Mouse (Mus musculus) cortical plate, adult 2 months (tissue): ENCODE results near the gene Enpp5. TPM values are rescaled to one million over a fixed set of nuclear protein-coding genes. Genes with fewer than 3 reads are reported as not detected.
A peak's percentile ranks its signal among the peaks of the same experiment; 100 is the strongest.

Source experiments
- H3K27ac ChIP-seq: fragments of 200-500 bp; 2 replicates; pipeline ENCODE4 v1.5.1; 2012; ENCODE audit warnings: low read length, control low read depth, inconsistent platforms; ENCODE audit not compliant: insufficient read depth
- H3K4me1 ChIP-seq: fragments of 200-500 bp; 2 replicates; pipeline ENCODE4 v1.6.1; 2011; ENCODE audit warnings: low read length; ENCODE audit not compliant: control insufficient read depth, insufficient read depth
- H3K4me3 ChIP-seq: fragments of 200-500 bp; 2 replicates; pipeline ENCODE4 v1.5.1; 2011; ENCODE audit warnings: mild to moderate bottlenecking, low read length, control low read depth; ENCODE audit not compliant: insufficient read depth
- CTCF ChIP-seq: fragments of 200-500 bp; IDR thresholded peaks from 2 replicates; pipeline ENCODE4 v1.5.1; 2011; ENCODE audit warnings: mild to moderate bottlenecking, control low read depth, low read length; ENCODE audit not compliant: insufficient read depth; ENCODE audit errors: extremely low read depth
- POLR2A ChIP-seq: fragments of 200-500 bp; IDR thresholded peaks from 2 replicates; pipeline ENCODE4 v1.6.1; 2011; ENCODE audit warnings: mild to moderate bottlenecking, low read length, control low read depth; ENCODE audit not compliant: insufficient read depth; ENCODE audit errors: extremely low read depth
- polyA plus RNA-seq: library from polyadenylated mRNA; depleted of rRNA; stranded (reverse); fragments of >200 nt; gene quantifications from 2 replicates; pipeline ENCODE4 v1.2.3, GENCODE M21; 2012

Enpp5 gene
- polyA plus RNA-seq, 1 experiment = 216 TPM

DNA sequence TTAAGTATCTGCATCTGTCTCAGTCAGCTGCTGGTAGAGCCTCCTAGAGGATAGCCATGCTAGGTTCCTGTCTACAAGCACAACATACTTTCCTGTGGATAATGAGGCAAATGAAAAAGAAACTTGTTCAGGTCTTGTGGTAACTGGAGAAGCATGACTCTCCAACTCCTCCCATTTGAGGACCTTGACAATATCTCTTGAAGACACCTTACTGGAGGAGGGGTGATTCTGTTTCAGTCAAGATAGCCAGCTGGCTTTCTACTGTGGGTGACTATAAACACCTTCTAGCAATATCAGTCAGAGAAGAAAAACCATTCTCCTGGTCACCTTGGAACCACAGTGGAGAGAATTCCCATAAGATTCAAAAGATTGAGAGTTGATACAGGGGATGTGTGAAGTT, 20.5 kb upstream of the Enpp5 start:
- Histone ChIP-seq H3K4me1 (no peaks in the 10 kb centered on the region), H3K4me3 (no peak overlapping the region), H3K27ac (no peak overlapping the region)
- TF ChIP-seq CTCF = no peak
- TF ChIP-seq POLR2A = no peak

DNA sequence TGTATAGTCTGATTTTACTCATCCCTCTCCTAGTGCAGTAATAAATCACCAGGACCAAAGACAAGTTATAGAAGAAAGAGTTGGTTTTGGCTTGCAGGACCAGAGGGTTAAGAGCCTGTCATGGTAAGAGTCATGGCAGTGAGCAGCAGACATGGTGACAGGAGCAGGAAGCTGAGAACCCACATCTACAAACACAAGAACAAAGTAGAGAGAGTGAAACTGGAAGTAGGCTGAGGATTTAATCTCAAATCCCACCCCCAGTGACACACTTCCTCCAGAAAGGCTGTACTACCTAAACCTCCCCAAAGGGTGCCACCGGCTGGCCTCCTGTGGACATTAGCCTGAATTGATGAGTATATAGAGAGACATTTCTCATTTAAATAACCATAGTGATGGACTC, 17.8 kb upstream of the Enpp5 start:
- H3K4me1 ChIP-seq = no peaks in the 10 kb centered on the region
- H3K4me3 ChIP-seq = no peak overlapping the region
- TF ChIP-seq POLR2A (no peak), CTCF (no peak)
- H3K27ac ChIP-seq = no peak overlapping the region

DNA sequence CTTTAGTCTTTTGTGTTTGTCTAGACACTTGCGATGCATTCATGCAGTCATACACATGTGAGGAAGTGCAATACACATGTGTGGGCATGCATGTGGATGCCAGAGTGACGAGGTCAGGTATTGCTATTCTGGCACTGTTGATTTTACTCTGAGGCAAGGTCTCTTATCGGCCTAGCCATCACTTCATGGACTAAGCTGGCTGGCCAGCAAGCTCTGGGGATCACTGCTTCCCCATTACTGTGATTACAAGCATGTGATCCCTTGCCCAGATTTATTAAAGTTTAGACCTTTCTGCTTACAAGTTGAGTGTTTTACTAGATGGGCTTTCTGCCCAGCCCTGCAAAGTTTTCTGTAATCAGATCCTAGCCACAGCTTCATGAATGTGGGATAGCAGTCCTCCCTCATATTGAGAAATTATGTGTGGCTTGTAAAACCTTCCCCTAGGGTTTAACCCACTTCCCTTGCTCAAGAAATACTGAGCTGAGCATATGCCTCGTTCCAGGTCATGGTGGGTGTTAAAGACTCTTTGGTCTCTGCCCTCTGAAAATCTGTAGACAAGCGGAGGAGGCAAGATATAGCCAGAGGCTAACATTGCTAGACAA, 17.2 kb upstream of the Enpp5 start:
- TF ChIP-seq CTCF (no peak), POLR2A (no peak)
- Histone ChIP-seq H3K4me3 (no peak overlapping the region), H3K27ac (no peak overlapping the region), H3K4me1 (no peaks in the 10 kb centered on the region)

DNA sequence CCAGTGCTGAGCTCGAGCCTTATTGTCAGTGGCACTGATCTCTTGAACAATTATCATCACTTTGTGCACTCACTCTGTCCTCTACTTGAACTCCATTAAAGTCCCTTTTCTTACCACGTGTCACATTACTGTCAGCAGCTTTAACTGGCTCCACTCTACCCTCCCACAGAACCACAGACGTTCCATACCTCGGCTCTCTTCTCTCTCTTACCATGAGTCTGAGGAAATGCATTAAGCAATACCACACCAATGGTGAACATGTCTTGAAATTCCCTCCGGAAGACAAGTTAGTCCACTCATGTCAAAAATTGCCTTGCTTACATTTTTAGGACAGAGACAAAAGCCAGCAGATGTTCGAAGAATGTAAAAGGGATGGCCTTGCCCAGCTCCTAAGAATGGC, 9.7 kb upstream of the Enpp5 start:
- no peak for TF ChIP-seq POLR2A
- no peak for TF ChIP-seq CTCF
- Histone ChIP-seq H3K27ac (no peak overlapping the region), H3K4me1 (no peaks in the 10 kb centered on the region), H3K4me3 (no peak overlapping the region)

DNA sequence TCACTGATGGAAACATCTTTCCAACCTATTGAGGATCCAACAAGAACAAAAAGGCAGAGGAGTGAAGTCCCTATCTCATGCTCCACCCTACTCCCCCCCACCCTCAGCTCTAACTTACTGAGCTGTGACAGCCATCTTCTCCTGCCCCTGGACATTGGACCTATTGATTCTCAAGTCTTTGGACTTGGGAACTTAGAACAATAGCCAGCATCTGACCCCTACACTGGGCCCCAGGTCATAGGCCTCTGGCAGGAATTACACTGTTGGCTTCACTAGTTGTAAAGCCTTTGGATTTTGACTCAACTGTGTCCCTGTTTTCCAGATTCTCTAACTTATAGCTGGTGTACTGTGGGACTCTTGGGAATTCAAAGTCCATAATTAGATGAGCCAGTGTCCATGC, 6.9 kb upstream of the Enpp5 start:
- Histone ChIP-seq H3K4me3 (no peak overlapping the region), H3K4me1 (0 out of 2 replicates have a peak, but pooled peaks cover 2% of the 10 kb centered on the region), H3K27ac (no peak overlapping the region)
- no peak for TF ChIP-seq POLR2A

DNA sequence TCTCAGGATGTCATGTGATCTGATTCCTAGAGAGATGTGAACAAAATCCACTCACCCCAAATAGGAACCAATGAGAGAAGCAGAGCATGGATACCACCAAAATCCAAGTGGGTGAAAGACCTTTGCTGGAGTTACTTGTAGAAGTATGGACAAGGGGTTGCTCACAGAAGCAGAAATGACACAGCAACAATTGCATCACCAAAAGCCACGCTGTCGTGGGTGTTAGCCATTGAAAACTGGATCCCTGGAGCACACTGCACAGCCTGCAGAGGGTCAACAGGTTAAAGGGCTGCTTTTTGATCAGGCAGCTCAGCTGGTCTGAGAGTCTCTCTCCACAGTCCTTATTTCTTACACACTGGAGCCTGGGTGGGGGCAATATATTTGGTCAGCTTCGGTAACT, 3.0 kb upstream of the Enpp5 start:
- H3K27ac ChIP-seq = no peak overlapping the region
- no peak for TF ChIP-seq POLR2A
- TF ChIP-seq CTCF = no peak
- no peak overlapping the region for H3K4me3 ChIP-seq
- peaks cover 6% of the 10 kb centered on the region for H3K4me1 ChIP-seq

DNA sequence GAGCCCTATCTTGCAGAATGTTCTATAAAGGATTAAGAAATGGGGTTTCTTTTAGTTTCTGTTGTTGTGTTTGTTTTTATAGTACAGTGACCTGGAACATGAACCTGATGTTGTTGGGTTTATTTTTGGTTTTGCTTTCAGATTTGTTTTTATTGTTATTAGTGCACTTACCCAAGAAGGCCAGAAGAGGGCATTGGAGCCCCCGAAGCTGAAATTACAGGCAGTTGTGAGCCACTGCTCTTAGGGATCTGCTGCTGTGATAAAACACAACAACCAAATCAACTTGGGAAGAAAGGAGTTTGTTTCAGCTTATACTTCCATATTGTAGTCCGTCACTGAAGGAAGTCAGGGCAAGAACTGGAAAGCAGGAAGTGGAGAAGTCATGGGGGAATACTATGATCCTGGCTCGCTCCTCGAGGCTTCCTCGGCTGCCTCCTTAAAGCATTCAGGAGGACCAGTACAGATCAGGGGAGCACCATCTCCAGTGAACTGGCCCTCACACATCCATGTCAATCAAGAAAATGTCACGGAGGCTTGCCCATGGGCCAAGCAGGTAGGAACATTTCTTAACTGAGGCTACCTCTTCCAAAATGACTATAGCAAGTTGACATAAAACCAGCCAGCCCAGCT, 2.4 kb upstream of the Enpp5 start:
- no peak overlapping the region for H3K27ac ChIP-seq
- TF ChIP-seq POLR2A = no peak
- peak; percentile 57 for TF ChIP-seq CTCF

DNA sequence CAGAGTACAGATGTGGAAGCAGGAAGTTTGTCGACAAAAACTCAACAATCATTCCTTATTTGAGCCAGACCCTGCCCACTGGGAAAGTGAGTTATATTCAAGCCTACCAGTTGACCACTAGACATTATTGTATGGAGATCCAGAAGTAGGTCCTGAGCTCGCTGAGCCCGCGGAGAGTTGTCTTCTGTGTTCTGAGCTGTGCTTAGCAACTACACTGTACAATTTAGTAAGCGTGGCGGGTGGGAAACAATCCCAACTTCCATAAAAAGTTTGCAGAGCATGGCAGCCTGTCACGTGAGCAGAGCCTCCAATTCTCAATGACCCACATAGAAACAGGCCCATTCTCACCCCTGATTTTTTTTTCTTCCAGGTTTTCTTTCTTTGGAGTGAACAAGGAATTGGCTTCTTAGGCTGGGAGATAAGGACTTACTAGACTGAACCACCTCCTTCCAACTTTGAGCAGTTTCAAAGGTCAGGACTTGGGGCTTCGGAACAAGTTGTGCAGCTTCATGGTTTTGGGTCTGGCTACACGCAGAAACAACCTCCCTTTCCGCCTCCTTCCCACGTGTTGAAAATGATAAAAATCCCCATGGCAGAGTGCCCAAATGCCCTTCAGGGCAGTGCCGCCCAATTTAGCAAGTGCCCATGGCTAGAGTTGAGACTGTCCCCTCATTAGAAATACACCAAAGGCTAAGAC, 1.3 kb upstream of the Enpp5 start:
- TF ChIP-seq POLR2A (no peak), CTCF (no peak)
- Histone ChIP-seq H3K27ac (no peak overlapping the region), H3K4me1 (peaks cover 10% of the 10 kb centered on the region), H3K4me3 (no peak overlapping the region)

More for the DNA sequence above, 2.4 kb upstream of the Enpp5 start:
- no peak overlapping the region for H3K4me3 ChIP-seq
- peaks cover 7% of the 10 kb centered on the region for H3K4me1 ChIP-seq

DNA sequence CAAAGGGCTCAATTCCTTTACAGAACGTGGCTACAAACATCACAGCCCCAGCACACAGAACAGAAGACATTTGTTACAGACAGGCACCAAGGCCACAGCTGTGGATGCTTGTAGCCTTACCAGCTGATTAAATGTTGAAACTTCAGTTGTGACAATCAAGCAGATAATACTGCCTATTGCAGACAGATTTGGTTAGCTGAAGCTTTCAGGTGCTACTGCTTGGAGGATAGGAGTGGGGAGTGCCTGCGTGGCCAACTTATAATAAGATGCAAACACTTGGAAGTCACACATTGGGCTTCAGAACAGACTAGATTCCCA, 811 bp upstream of the Enpp5 start:
- no peak overlapping the region for H3K4me3 ChIP-seq
- TF ChIP-seq CTCF (no peak), POLR2A (no peak)
- no peak overlapping the region for H3K27ac ChIP-seq
- H3K4me1 ChIP-seq = peaks cover 11% of the 10 kb centered on the region

DNA sequence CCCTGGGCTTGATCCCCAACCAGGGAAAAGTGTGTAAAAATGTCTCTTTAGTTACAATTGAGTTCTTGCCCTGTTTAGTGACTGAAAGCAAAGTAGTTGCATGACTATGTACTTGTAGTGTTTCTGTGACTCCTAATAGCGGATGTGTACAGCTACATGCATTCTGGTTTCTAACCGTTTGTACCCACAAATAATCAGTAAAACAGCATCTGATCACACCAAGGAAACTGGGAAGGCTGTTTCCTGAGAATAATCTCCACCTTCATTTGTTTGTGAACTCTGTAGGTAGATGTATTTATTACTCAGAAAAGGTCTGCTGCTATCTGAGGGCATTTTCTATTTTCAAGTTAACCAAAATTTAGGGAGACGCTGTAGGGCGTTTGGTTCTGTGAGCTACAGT, 4.5 kb downstream of the Enpp5 start:
- Histone ChIP-seq H3K4me3 (no peak overlapping the region), H3K27ac (no peak overlapping the region), H3K4me1 (peaks cover 9% of the 10 kb centered on the region)
- TF ChIP-seq POLR2A = no peak
- TF ChIP-seq CTCF = no peak
